Mouse (Mus musculus): ENCODE measurements around the gene Fbn1.

- TF ChIP-seq CTCF (IDR thresholded peaks at IDR 0.05) (no peak), EP300 (IDR thresholded peaks at IDR 0.05; ENCODE audit: insufficient read depth, low read depth, low read length) (no peak), POLR2A (IDR thresholded peaks at IDR 0.05; ENCODE audit: insufficient read depth, low read depth, low read length) (no peak)
Measured at GRCm38 (mm10) chr2:125530665-125531064, 22.9 kb upstream of the Fbn1 start.

All from heart, adult 2 months (tissue).